Mouse (Mus musculus): ENCODE measurements around the gene 9330161L09Rik.
"Not testable (repeated sequence)": the region's sequence is repeated elsewhere in the genome, so short reads cannot be mapped to it uniquely, and the experiment has no call there.

Gene 9330161L09Rik

DNA sequence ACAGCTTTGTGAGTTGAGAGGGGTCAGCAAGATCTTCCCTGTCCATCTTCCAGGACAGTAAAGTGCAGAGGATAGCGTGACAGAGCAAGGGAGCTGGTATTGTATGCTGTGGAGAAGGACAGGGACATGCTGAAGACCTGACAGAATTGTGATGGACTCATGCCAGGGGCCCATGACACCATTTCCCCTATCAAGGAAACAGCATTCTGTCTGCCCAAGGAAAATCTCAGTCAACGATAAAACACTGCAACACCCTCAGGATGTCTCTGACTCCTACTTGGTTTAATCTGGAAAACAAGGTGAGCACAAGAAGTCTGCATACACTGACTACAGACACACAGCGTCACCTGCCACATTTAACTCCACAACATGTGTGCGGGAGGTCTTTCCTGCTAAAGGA is at the start of gene 9330161L09Rik:
9330161L09Rik (minus strand) TSS at position 101 of the 400 bp plus-strand sequence.
- no peak for DNase-seq (ENCODE audit: inconsistent age in 2 of 2, low spot score in 1 of 2)

DNA sequence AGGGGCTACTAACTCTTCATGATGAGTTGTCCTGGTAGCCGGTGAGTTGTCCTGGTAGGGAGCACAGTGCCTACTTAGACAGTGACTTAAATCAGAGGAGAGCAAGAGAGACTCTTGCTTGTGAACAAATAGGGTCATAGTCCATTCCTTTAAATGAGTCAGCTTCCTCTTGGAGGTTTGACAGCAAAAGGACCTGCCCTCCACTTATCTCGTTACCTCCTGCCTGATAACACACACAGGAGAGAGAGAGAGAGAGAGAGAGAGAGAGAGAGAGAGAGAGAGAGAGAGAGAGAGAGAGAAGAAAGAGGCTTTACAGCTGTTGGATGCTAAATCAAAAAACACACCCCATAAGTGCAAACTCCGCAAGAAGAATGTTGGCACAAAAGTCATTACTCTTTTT is 49.5 kb upstream of the 9330161L09Rik start, which contains the start of gene Ifi27l2b:
Ifi27l2b (minus strand) TSS at position 84 of the 400 bp plus-strand sequence.
- DNase-seq (ENCODE audit: inconsistent age in 2 of 2, low spot score in 1 of 2) = no peak

- not testable (repeated sequence) for DNase-seq (ENCODE audit: inconsistent age in 2 of 2, low spot score in 1 of 2)
Measured at GRCm38 (mm10) chr12:103456727-103457126, 49.1 kb upstream of the 9330161L09Rik start.

DNA sequence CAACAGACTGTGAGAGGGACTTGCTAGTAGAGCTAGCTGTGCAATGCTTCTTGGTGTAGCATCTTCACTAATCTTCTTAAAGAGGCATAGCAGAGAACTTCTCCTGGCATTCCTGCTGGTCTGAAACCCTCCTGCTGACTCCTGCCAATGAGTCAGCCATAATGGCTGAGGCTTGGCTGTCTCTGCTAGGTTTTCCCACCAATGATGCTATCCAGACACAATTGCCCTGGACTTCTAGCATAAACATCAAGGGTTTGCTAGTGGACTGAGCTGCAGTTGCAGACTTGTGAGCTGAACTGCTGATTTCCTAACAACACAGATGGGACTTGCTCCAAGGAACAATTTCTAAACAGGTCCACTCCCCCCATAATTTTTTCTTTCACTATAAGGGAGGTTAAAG is 45.7 kb upstream of the 9330161L09Rik start:
- DNase-seq (ENCODE audit: inconsistent age in 2 of 2, low spot score in 1 of 2) = no peak

GRCm38 (mm10) chr12:103445060-103445459 is 37.4 kb upstream of the 9330161L09Rik start:
- DNase-seq (ENCODE audit: inconsistent age in 2 of 2, low spot score in 1 of 2) = peak in 1 of 2 experiments; percentile 16

- peak in 1 of 2 experiments; percentile 22 for DNase-seq (ENCODE audit: inconsistent age in 2 of 2, low spot score in 1 of 2)
Measured at GRCm38 (mm10) chr12:103444261-103444660, 36.6 kb upstream of the 9330161L09Rik start.

DNA sequence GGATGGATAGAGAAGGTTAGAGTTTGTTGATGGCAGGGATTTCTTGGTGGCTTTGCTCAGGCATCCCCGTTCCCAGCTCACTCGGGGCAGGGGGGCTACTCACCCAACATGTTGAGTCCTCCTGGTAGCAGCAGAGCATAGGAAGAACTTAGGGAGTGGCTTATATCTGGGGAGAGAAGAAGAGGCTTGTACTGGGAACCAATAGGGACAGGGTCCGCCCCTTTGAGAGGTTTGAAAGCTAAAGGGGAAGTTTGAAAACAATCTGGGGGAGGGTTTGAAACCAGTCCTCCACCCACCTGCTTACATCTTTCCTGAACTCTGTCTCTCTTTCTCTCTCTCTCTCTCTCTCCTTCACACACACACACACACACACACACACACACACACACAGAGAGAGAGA is 35.9 kb upstream of the 9330161L09Rik start, which contains the start of gene Ifi27l2a:
Ifi27l2a (minus strand) TSS at position 157 of the 400 bp plus-strand sequence.
- peak in 1 of 2 experiments; percentile 54 for DNase-seq (ENCODE audit: inconsistent age in 2 of 2, low spot score in 1 of 2)

DNA sequence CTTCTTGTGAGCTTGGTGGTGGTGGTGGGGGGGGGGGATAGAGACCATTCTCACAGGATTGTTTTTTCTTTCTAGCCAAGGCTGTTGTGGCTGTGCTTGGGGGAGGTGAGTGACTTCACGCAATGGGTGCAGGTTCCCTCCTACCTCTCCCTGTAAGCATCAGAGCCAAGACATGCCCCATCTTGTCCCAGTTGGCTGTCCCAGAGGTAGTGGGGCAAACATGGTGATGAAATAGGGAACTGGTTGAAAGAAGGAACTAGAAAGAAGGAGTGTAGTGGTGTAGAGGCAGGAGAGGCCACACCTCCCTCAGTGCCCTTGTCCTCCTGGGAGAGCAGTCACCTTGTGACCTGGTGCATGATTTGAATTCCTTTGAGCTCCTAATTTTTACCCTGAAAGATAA is 30.0 kb upstream of the 9330161L09Rik start:
- DNase-seq (ENCODE audit: inconsistent age in 2 of 2, low spot score in 1 of 2) = peak in 1 of 2 experiments; percentile 58

DNA sequence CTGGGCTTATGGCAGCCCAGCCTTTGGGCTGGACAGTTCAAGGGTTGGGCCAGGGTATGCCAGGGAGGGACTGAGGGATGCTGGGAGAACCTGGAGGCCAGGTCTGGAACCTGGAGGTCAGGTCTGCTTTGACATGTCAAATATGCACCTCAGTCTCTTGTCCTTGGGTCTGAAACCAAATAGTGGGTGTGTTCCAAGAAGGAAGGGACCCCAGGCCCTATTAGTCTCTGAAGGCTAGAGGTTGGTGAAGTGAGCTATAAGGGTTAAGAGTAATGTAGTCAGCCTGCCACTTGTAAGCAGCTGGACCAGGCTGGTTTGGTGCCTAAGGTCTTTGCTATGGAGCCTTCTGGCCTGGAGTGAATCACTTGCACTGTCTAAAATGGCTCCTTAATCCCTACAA is 27.2 kb upstream of the 9330161L09Rik start:
- DNase-seq (ENCODE audit: inconsistent age in 2 of 2, low spot score in 1 of 2) = peak in 1 of 2 experiments; percentile 63

GRCm38 (mm10) chr12:103433986-103434731 is 26.5 kb upstream of the 9330161L09Rik start, which contains the start of gene Ifi27:
TSS of gene Ifi27 (plus strand) at chr12:103434211.
- peak; percentile 88 to 97 for DNase-seq (ENCODE audit: inconsistent age in 2 of 2, low spot score in 1 of 2)

DNA sequence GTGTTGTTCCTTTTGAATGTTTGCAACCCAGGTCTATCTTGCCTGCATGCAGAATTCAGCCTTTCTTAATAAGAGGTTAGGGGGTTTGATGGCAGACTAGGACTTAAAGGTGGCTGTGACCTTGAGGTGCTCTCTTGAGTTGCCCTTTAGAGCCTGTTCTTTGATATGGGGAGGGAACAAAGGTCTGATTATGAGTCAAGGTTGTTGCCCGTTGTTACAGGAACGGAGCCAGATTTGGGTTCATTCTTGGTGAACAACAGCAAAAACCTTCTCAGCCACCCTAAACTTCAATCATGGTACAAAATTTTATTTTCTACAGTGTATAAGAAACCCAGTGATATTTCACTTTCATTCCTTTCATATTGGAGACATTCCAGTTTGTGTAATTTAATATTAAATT is 25.8 kb upstream of the 9330161L09Rik start:
- peak; percentile 81 to 89 for DNase-seq (ENCODE audit: inconsistent age in 2 of 2, low spot score in 1 of 2)

- DNase-seq (ENCODE audit: inconsistent age in 2 of 2, low spot score in 1 of 2) = no peak
Measured at GRCm38 (mm10) chr12:103426710-103427109, 19.1 kb upstream of the 9330161L09Rik start.

- DNase-seq (ENCODE audit: inconsistent age in 2 of 2, low spot score in 1 of 2) = peak; percentile 99
Measured at GRCm38 (mm10) chr12:103425729-103426470, 18.3 kb upstream of the 9330161L09Rik start, which contains the start of gene Ddx24. TSS of gene Ddx24 (minus strand) at chr12:103425830.

GRCm38 (mm10) chr12:103425016-103425728 is 17.6 kb upstream of the 9330161L09Rik start:
- DNase-seq (ENCODE audit: inconsistent age in 2 of 2, low spot score in 1 of 2) = no peak

DNA sequence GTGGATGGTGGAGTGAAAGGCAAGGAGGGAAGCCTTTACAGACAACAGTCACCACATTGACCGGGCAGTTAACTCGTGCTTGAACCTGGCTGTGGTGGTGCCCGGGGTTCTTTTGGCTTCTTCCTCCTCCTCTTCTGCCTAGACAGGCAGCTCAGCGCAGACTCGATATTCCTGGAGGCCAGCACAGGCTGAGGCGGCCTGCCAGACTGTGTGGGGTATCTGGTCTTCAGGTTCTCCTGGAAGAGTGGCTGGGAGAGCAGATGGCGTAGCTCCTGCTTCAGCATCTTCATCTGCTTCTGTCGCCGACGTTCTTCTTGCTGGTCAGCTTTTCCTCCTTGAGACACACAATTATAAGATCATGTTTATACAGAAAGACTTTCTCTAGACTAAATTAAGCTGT is 524 bp upstream of the 9330161L09Rik start:
- no peak for DNase-seq (ENCODE audit: inconsistent age in 2 of 2, low spot score in 1 of 2)

DNA sequence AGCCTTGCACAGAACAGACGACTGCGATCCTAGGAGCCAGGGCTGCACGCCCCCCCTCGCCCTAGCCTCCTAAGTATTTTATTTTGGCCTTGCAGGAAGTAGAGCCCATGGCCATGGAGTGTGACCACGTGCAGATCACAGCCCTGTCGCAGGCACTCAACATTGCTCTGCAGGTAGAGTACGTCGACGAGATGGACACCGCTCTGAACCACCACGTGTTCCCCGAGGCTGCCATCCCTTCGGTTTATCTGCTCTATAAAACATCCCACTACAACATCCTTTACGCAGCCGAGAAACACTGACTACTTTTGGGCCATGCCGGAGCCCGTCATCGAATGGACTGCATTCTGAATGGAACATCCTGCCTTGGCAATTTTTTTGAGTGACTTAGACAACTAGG is 3.5 kb downstream of the 9330161L09Rik start:
- DNase-seq (ENCODE audit: inconsistent age in 2 of 2, low spot score in 1 of 2) = no peak

DNA sequence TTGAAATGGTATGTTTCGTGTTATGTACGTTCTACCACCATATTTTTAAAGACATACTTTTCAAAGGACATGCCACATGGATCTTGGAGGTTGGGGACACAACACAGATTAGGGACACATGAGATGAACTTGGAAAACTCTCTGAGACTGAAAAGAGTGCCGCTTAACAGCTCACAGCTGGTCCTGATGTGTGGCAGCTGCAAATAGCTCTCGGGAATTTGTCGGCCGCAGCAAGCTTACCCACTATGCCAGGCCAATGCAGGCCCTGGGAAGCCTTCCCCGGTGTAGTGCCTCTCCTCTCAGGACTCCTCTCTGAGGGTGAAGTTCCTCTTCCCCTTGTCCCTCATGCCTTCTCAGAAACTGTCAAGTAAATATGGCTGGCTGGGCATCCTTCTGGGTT is 10.9 kb downstream of the 9330161L09Rik start:
- no peak for DNase-seq (ENCODE audit: inconsistent age in 2 of 2, low spot score in 1 of 2)

DNA sequence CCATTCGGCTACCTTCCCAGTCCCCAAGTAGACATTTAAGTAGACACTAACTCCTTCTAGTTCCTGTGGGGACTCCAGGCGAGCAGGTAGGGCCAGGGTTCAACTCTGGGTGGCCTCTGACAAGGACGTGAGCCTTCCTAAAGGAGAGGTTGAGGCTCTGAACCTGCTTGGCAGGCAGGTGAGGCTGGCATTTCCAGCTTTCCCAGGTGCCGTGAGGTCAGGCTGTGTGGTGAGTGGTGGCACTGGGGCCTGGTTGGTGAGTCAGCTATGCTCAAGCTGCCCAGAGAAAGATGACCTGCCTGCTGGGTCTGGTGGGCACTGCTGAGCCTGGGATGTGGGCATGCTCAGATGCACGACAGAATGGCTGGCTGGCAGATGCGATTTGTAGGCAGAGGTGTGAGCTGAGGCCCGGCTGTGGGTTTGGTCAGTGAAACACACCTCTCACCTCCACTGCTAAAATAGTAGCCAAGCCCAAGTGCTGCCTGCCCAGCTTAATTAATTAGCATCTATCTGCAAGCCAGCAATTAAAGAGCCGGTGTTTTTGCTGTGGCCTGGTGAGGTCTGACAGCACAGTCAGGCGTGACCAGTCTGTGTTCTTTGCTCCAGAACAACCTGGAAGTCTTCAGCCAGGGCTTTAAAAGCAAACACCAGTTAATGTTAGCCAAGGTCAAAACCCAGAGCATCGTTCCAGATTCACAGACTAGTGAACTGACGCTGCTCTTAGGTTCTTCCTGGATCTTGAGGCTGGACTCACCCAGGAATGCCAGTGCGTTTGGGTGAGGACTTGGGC is 11.9 kb downstream of the 9330161L09Rik start:
- no peak for DNase-seq (ENCODE audit: inconsistent age in 2 of 2, low spot score in 1 of 2)

GRCm38 (mm10) chr12:103393528-103393927 is 14.1 kb downstream of the 9330161L09Rik start:
- DNase-seq (ENCODE audit: inconsistent age in 2 of 2, low spot score in 1 of 2) = no peak

DNA sequence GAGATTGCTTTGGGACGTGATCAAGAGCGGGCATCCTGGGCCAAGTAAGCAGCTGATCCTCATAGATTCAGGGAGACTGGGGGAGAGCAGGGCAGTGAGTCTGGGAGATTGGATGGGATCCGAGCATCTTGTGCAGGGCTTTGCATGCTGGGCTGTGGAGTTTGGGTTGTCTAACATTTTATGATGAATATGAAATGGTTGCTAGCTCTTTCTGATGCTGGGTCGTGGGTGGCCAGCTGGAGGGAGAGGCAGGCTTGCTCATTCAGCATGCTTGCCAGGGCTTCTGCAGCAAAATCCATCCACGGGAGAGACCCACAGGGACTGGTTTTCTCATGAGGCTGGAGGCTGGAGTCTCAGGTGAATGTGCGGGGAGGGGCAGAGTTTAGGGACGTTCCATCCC is 16.5 kb downstream of the 9330161L09Rik start:
- no peak for DNase-seq (ENCODE audit: inconsistent age in 2 of 2, low spot score in 1 of 2)

All from adrenal gland, adult (tissue).